ENCODE assay signal across 13 mouse cellular contexts in genomic region chr5:151054743-151055114, GRCm38 (mm10).
A peak's percentile ranks its signal among the peaks of the same experiment; 100 is the strongest.
DNase-seq lines count a peak whose midpoint lies in the region; ATAC-seq lines count a peak whose summit lies in the region.
"Had no signal": no experiment of that assay in that cellular context is flagged by ENCODE, and none has a peak within 500 bp of the region (broad histone marks: within the 10 kb centered on the region; RNA-seq: fewer than 3 reads in every experiment).

No protein-coding gene starts in this region.

- peaks cover 7% of the 10 kb centered on the region for H3K36me3 ChIP-seq in heart, embryonic 16.5 days (ENCODE audit: control insufficient read depth, insufficient read depth)
- H3K36me3 ChIP-seq in lung, embryonic 15.5 days = peaks cover 30% of the 10 kb centered on the region
- H3K36me3 ChIP-seq in intestine, embryonic 14.5 days (ENCODE audit: control insufficient read depth, insufficient read depth, low read length) = peaks cover 31% of the 10 kb centered on the region
- H3K36me3 ChIP-seq in stomach, embryonic 15.5 days = peaks cover 12% of the 10 kb centered on the region
- H3K36me3 ChIP-seq: midbrain, embryonic 12.5 days had no signal

- H3K27me3 ChIP-seq in heart, embryonic 16.5 days (ENCODE audit: control insufficient read depth, insufficient read depth, low read length) = no peaks in the 10 kb centered on the region
- H3K27me3 ChIP-seq in lung, embryonic 15.5 days = no peaks in the 10 kb centered on the region
- H3K27me3 ChIP-seq in intestine, embryonic 14.5 days (replicated peaks; ENCODE audit: control insufficient read depth, insufficient read depth, low read length) = no peaks in the 10 kb centered on the region
- no peaks in the 10 kb centered on the region for H3K27me3 ChIP-seq in stomach, embryonic 15.5 days (replicated peaks)
- H3K27me3 ChIP-seq: CH12.LX; midbrain, embryonic 12.5 days had no signal

- ATAC-seq in heart, embryonic 16.5 days (replicated peaks; ENCODE audit: extremely low read depth, insufficient read depth, low FRiP score) = no peak
- no peak for ATAC-seq in lung, embryonic 15.5 days (ENCODE audit: borderline replicate concordance, extremely low read depth, low FRiP score, low TSS enrichment)
- ATAC-seq in intestine, embryonic 14.5 days (replicated peaks; ENCODE audit: low FRiP score, low TSS enrichment, low read depth) = no peak
- no peak for ATAC-seq in stomach, embryonic 15.5 days (ENCODE audit: insufficient read depth, low FRiP score, low read depth)

- H3K9ac ChIP-seq in heart, embryonic 16.5 days (ENCODE audit: low read length) = no peak overlapping the region
- no peak overlapping the region for H3K9ac ChIP-seq in lung, embryonic 15.5 days
- no peak overlapping the region for H3K9ac ChIP-seq in intestine, embryonic 14.5 days (ENCODE audit: low read length)
- H3K9ac ChIP-seq in stomach, embryonic 15.5 days = no peak overlapping the region
- H3K9ac ChIP-seq: liver, embryonic 14.5 days; midbrain, embryonic 12.5 days had no signal

- peaks cover 16% of the 10 kb centered on the region for H3K4me1 ChIP-seq in heart, embryonic 16.5 days (ENCODE audit: control insufficient read depth, insufficient read depth, low read length)
- H3K4me1 ChIP-seq in lung, embryonic 15.5 days = peaks cover 56% of the 10 kb centered on the region
- H3K4me1 ChIP-seq in intestine, embryonic 14.5 days (replicated peaks; ENCODE audit: control insufficient read depth, insufficient read depth, low read length) = peaks cover 33% of the 10 kb centered on the region
- H3K4me1 ChIP-seq in stomach, embryonic 15.5 days = peaks cover 10% of the 10 kb centered on the region; the same call in 1 of the 2 replicates

- H3K4me3 ChIP-seq in heart, embryonic 16.5 days (ENCODE audit: low read length) = no peak overlapping the region
- no peak overlapping the region for H3K4me3 ChIP-seq in lung, embryonic 15.5 days
- H3K4me3 ChIP-seq in intestine, embryonic 14.5 days (ENCODE audit: low read depth, low read length) = no peak overlapping the region
- H3K4me3 ChIP-seq in stomach, embryonic 15.5 days (replicated peaks) = no peak overlapping the region
- H3K4me3 ChIP-seq: midbrain, embryonic 12.5 days had no signal

- H3K4me2 ChIP-seq in heart, embryonic 16.5 days (ENCODE audit: low read depth, low read length) = no peak overlapping the region
- H3K4me2 ChIP-seq in lung, embryonic 15.5 days = peak overlapping the region; percentile 13; the same call in 1 of the 2 replicates
- H3K4me2 ChIP-seq in intestine, embryonic 14.5 days (ENCODE audit: low read length) = no peak overlapping the region
- H3K4me2 ChIP-seq in stomach, embryonic 15.5 days = no peak overlapping the region
- H3K4me2 ChIP-seq: midbrain, embryonic 12.5 days had no signal

- 0 out of 2 replicates have a peak, but pooled peaks cover 2% of the 10 kb centered on the region for H3K9me3 ChIP-seq in heart, embryonic 16.5 days (replicated peaks; ENCODE audit: control insufficient read depth, low read length)
- no peaks in the 10 kb centered on the region for H3K9me3 ChIP-seq in lung, embryonic 15.5 days
- H3K9me3 ChIP-seq in intestine, embryonic 14.5 days (ENCODE audit: control insufficient read depth, low read length) = 0 out of 2 replicates have a peak, but pooled peaks cover 6% of the 10 kb centered on the region
- H3K9me3 ChIP-seq in stomach, embryonic 15.5 days = no peaks in the 10 kb centered on the region
- H3K9me3 ChIP-seq: midbrain, embryonic 12.5 days had no signal

- DNase-seq in heart, postnatal 14 days = no peak
- DNase-seq in lung, postnatal 14 days = no peak
- DNase-seq in intestine, embryonic 14.5 days (ENCODE audit: low spot score) = no peak
- DNase-seq in cerebellum, adult 9-10 months = no peak
- no peak for DNase-seq in right cerebral cortex, postnatal 14 days
- DNase-seq: spleen, adult 18-20 months; thymus, postnatal 14 days had no signal

- 58% methylated on average over 4 of the region's 4 CpGs for WGBS in heart, embryonic 16.5 days
- 40% methylated on average over 4 of the region's 4 CpGs for WGBS in lung, embryonic 15.5 days
- 31% methylated on average over 4 of the region's 4 CpGs for WGBS in intestine, embryonic 14.5 days
- 41% methylated on average over 4 of the region's 4 CpGs for WGBS in stomach, embryonic 15.5 days

- H3K27ac ChIP-seq in heart, embryonic 16.5 days (ENCODE audit: low read length) = peak overlapping the region; percentile 58
- H3K27ac ChIP-seq in lung, embryonic 15.5 days = peak overlapping the region; percentile 91
- H3K27ac ChIP-seq in intestine, embryonic 14.5 days (ENCODE audit: low read depth) = peak overlapping the region; percentile 51
- H3K27ac ChIP-seq in stomach, embryonic 15.5 days = peak overlapping the region; percentile 42; the same call in 1 of the 2 replicates
- H3K27ac ChIP-seq: liver, embryonic 14.5 days; midbrain, embryonic 12.5 days had no signal

- intact Hi-C loops in heart, postnatal 14 days (cut with DNase I) = loop anchor here (5.0 kb wide), 2 partner anchors 78 to 138 kb away; no protein-coding TSS in a partner anchor
